Mouse (Mus musculus) limb, embryonic 12.5 days (tissue): ENCODE measurements around the gene Chrne. TPM values are rescaled to one million over a fixed set of nuclear protein-coding genes. Genes with fewer than 3 reads are reported as not detected.

Experiments
- ATAC-seq: fragments of 200-750 bp; cut with Nextera tagmentation; 2 replicates; pipeline ENCODE4 v1.8.0; 2017; ENCODE audit warnings: low read depth, moderate TSS enrichment; ENCODE audit not compliant: insufficient number of reproducible peaks, insufficient read depth, low FRiP score, low TSS enrichment
- H3K27ac ChIP-seq: fragments of 300-500 bp; sonication (generic); 2 replicates; pipeline ENCODE4 v1.5.1; 2016; ENCODE audit warnings: mild to moderate bottlenecking, moderate library complexity
- H3K27me3 ChIP-seq: fragments of 300-500 bp; sonication (generic); 2 replicates; pipeline ENCODE4 v1.6.1; 2016; ENCODE audit warnings: mild to moderate bottlenecking, moderate library complexity
- H3K36me3 ChIP-seq: fragments of 300-500 bp; sonication (generic); 2 replicates; pipeline ENCODE4 v1.6.1; 2016; ENCODE audit warnings: mild to moderate bottlenecking, moderate library complexity
- H3K4me1 ChIP-seq: fragments of 300-500 bp; sonication (generic); replicated peaks from 2 replicates; pipeline ENCODE4 v1.6.1; 2016
- H3K4me2 ChIP-seq: fragments of 300-500 bp; sonication (generic); 2 replicates; pipeline ENCODE4 v1.6.1; 2016; ENCODE audit warnings: mild to moderate bottlenecking, moderate library complexity
- H3K4me3 ChIP-seq: fragments of 300-500 bp; sonication (generic); replicated peaks from 2 replicates; pipeline ENCODE4 v1.5.1; 2016; ENCODE audit warnings: mild to moderate bottlenecking
- H3K9ac ChIP-seq: fragments of 300-500 bp; sonication (generic); replicated peaks from 2 replicates; pipeline ENCODE4 v1.6.1; 2016; ENCODE audit warnings: mild to moderate bottlenecking, moderate library complexity
- H3K9me3 ChIP-seq: fragments of 300-500 bp; sonication (generic); 2 replicates; pipeline ENCODE4 v1.6.1; 2016; ENCODE audit warnings: mild to moderate bottlenecking, moderate library complexity
- WGBS: fragments of 180-500 bp; shearing (Covaris S2); methylation state at CpG from one replicate; pipeline ENCODE4 v1.1.7; 2016; 5-methylcytosine and 5-hydroxymethylcytosine counted together
- polyA plus RNA-seq: library from polyadenylated mRNA; unstranded; fragments of >200 nt; fragmentation: Nextera tagmentation; extraction: Ambion mirVana; gene quantifications from 2 replicates; pipeline ENCODE4 v1.2.1, GENCODE M21; 2016

The Chrne gene
- polyA plus RNA-seq, 1 experiment from 2014 or later: not detected

GRCm38 (mm10) chr11:70643051-70643450 lies 24.0 kb upstream of the Chrne start:
- 92% methylated on average over 6 of the region's 6 CpGs for WGBS
- no peaks in the 10 kb centered on the region for H3K9me3 ChIP-seq
- no peak overlapping the region for H3K27ac ChIP-seq
- no peak for ATAC-seq
- no peaks in the 10 kb centered on the region for H3K27me3 ChIP-seq
- H3K4me2 ChIP-seq: no peak overlapping the region
- H3K4me3 ChIP-seq: no peak overlapping the region
- peaks cover 16% of the 10 kb centered on the region for H3K4me1 ChIP-seq
- H3K9ac ChIP-seq: no peak overlapping the region
- H3K36me3 ChIP-seq: peaks cover 32% of the 10 kb centered on the region

GRCm38 (mm10) chr11:70641241-70641640 lies 22.2 kb upstream of the Chrne start:
- Histone ChIP-seq H3K4me3 (no peak overlapping the region), H3K27ac (no peak overlapping the region), H3K27me3 (no peaks in the 10 kb centered on the region), H3K9me3 (no peaks in the 10 kb centered on the region), H3K4me1 (peaks cover 12% of the 10 kb centered on the region), H3K4me2 (no peak overlapping the region), H3K9ac (no peak overlapping the region), H3K36me3 (peaks cover 32% of the 10 kb centered on the region)
- no peak for ATAC-seq
- 87% methylated on average over 7 of the region's 7 CpGs for WGBS

GRCm38 (mm10) chr11:70639976-70640375 lies 21.0 kb upstream of the Chrne start:
- H3K36me3 ChIP-seq: peaks cover 24% of the 10 kb centered on the region
- WGBS: 85% methylated on average over 8 of the region's 8 CpGs
- ATAC-seq: no peak
- H3K4me2 ChIP-seq: no peak overlapping the region
- H3K9me3 ChIP-seq: no peaks in the 10 kb centered on the region
- H3K4me1 ChIP-seq: no peaks in the 10 kb centered on the region
- H3K27me3 ChIP-seq: no peaks in the 10 kb centered on the region
- no peak overlapping the region for H3K9ac ChIP-seq
- H3K27ac ChIP-seq: no peak overlapping the region
- no peak overlapping the region for H3K4me3 ChIP-seq

GRCm38 (mm10) chr11:70638714-70639278 lies 19.8 kb upstream of the Chrne start, which contains the start of gene Gp1ba:
TSS of gene Gp1ba (plus strand) at chr11:70639122.
- H3K27ac ChIP-seq: no peak within 1 kb of the TSS
- H3K4me3 ChIP-seq: no peak within 1 kb of the TSS
- H3K9me3 ChIP-seq: no peaks in the 10 kb centered on the region
- ATAC-seq: no peak
- 49% methylated on average over 5 of the region's 5 CpGs for WGBS
- peaks cover 12% of the 10 kb centered on the region for H3K36me3 ChIP-seq
- H3K4me1 ChIP-seq: no peaks in the 10 kb centered on the region
- no peak within 1 kb of the TSS for H3K4me2 ChIP-seq
- no peaks in the 10 kb centered on the region for H3K27me3 ChIP-seq
- H3K9ac ChIP-seq: no peak within 1 kb of the TSS

- no peaks in the 10 kb centered on the region for H3K27me3 ChIP-seq
- no peak overlapping the region for H3K27ac ChIP-seq
- no peak for ATAC-seq
- H3K4me2 ChIP-seq: no peak overlapping the region
- WGBS: 85% methylated on average over 1 of the region's 1 CpGs
- peaks cover 7% of the 10 kb centered on the region; the same call in 1 of the 2 replicates for H3K36me3 ChIP-seq
- H3K4me3 ChIP-seq: no peak overlapping the region
- no peaks in the 10 kb centered on the region for H3K9me3 ChIP-seq
- H3K4me1 ChIP-seq: no peaks in the 10 kb centered on the region
- no peak overlapping the region for H3K9ac ChIP-seq
These were observed 19.3 kb upstream of the Chrne start for GRCm38 (mm10) chr11:70638293-70638692.

GRCm38 (mm10) chr11:70637764-70638163 lies 18.7 kb upstream of the Chrne start:
- WGBS: 81% methylated on average over 1 of the region's 1 CpGs
- no peak overlapping the region for H3K27ac ChIP-seq
- no peak overlapping the region for H3K4me2 ChIP-seq
- no peaks in the 10 kb centered on the region for H3K9me3 ChIP-seq
- no peaks in the 10 kb centered on the region for H3K4me1 ChIP-seq
- no peak overlapping the region for H3K9ac ChIP-seq
- H3K27me3 ChIP-seq: no peaks in the 10 kb centered on the region
- no peak overlapping the region for H3K4me3 ChIP-seq
- no peak for ATAC-seq
- peaks cover 2% of the 10 kb centered on the region; the same call in 1 of the 2 replicates for H3K36me3 ChIP-seq

GRCm38 (mm10) chr11:70635601-70636000 lies 16.6 kb upstream of the Chrne start:
- H3K4me2 ChIP-seq: no peak overlapping the region
- no peak overlapping the region for H3K9ac ChIP-seq
- no peaks in the 10 kb centered on the region for H3K27me3 ChIP-seq
- no peaks in the 10 kb centered on the region for H3K9me3 ChIP-seq
- no peaks in the 10 kb centered on the region for H3K4me1 ChIP-seq
- no peaks in the 10 kb centered on the region for H3K36me3 ChIP-seq
- WGBS: 82% methylated on average over 4 of the region's 4 CpGs
- H3K4me3 ChIP-seq: no peak overlapping the region
- H3K27ac ChIP-seq: no peak overlapping the region
- no peak for ATAC-seq

- Histone ChIP-seq H3K4me3 (no peak overlapping the region), H3K27me3 (no peaks in the 10 kb centered on the region), H3K4me1 (no peaks in the 10 kb centered on the region), H3K36me3 (no peaks in the 10 kb centered on the region), H3K9ac (no peak overlapping the region), H3K27ac (no peak overlapping the region), H3K9me3 (no peaks in the 10 kb centered on the region), H3K4me2 (no peak overlapping the region)
- WGBS: 70% methylated on average over 7 of the region's 7 CpGs
- ATAC-seq: no peak
These were observed 11.1 kb upstream of the Chrne start for GRCm38 (mm10) chr11:70630129-70630528.

GRCm38 (mm10) chr11:70629557-70629956 lies 10.5 kb upstream of the Chrne start:
- no peak overlapping the region for H3K4me3 ChIP-seq
- no peaks in the 10 kb centered on the region for H3K36me3 ChIP-seq
- WGBS: 61% methylated on average over 5 of the region's 5 CpGs
- H3K9ac ChIP-seq: no peak overlapping the region
- ATAC-seq: no peak
- no peak overlapping the region for H3K4me2 ChIP-seq
- H3K27me3 ChIP-seq: no peaks in the 10 kb centered on the region
- H3K9me3 ChIP-seq: no peaks in the 10 kb centered on the region
- H3K27ac ChIP-seq: no peak overlapping the region
- no peaks in the 10 kb centered on the region for H3K4me1 ChIP-seq

- Histone ChIP-seq H3K27ac (no peak overlapping the region), H3K9me3 (no peaks in the 10 kb centered on the region), H3K27me3 (no peaks in the 10 kb centered on the region), H3K36me3 (no peaks in the 10 kb centered on the region), H3K4me2 (no peak overlapping the region), H3K4me1 (no peaks in the 10 kb centered on the region), H3K4me3 (no peak overlapping the region), H3K9ac (no peak overlapping the region)
- no peak for ATAC-seq
- WGBS: 65% methylated on average over 2 of the region's 2 CpGs
These were observed 9.4 kb upstream of the Chrne start for GRCm38 (mm10) chr11:70628431-70628830.

- WGBS: 84% methylated on average over 4 of the region's 4 CpGs
- H3K36me3 ChIP-seq: no peaks in the 10 kb centered on the region
- H3K9me3 ChIP-seq: no peaks in the 10 kb centered on the region
These were observed 7.9 kb upstream of the Chrne start for GRCm38 (mm10) chr11:70626877-70627276.

GRCm38 (mm10) chr11:70625473-70625872 lies 6.5 kb upstream of the Chrne start:
- H3K9ac ChIP-seq: no peak overlapping the region
- H3K27ac ChIP-seq: no peak overlapping the region
- no peaks in the 10 kb centered on the region for H3K36me3 ChIP-seq
- no peak for ATAC-seq
- H3K4me3 ChIP-seq: no peak overlapping the region
- H3K4me2 ChIP-seq: no peak overlapping the region
- no peaks in the 10 kb centered on the region for H3K27me3 ChIP-seq
- 48% methylated on average over 4 of the region's 4 CpGs for WGBS
- no peaks in the 10 kb centered on the region for H3K4me1 ChIP-seq
- no peaks in the 10 kb centered on the region for H3K9me3 ChIP-seq

More at GRCm38 (mm10) chr11:70626877-70627276, 7.9 kb upstream of the Chrne start:
- H3K9ac ChIP-seq: no peak overlapping the region
- no peak overlapping the region for H3K4me3 ChIP-seq
- no peak for ATAC-seq
- H3K27ac ChIP-seq: no peak overlapping the region
- H3K27me3 ChIP-seq: no peaks in the 10 kb centered on the region
- H3K4me1 ChIP-seq: no peaks in the 10 kb centered on the region
- H3K4me2 ChIP-seq: no peak overlapping the region
